Mouse (Mus musculus): ENCODE results near the gene Nmur2. TPM values are rescaled to one million over a fixed set of nuclear protein-coding genes. Genes with fewer than 3 reads are reported as not detected.

Nmur2 gene
- polyA plus RNA-seq, 1 experiment from 2014 or later = 0.09 TPM

DNA sequence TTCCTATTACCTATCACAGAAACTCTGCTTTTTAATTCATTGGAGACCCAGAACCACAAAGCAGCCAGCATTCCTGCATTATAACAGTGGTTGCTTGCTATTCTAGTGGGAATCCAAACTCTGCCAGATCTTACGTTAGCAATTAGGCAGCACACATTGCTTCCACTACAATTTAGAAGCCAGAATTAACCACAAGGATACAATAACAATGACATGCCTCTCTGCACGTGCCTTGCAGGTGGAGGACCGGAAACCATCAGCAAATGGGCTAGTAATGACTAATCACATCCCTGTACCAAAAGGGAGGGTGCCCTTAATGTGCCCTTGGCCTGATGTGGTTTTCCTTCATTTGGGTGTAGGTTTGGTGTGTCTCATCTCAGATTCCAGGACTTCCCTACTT, 32.5 kb downstream of the Nmur2 start:
- no peaks in the 10 kb centered on the region for H3K9me3 ChIP-seq
- no peak overlapping the region for H3K27ac ChIP-seq
- H3K9ac ChIP-seq = no peak overlapping the region
- no peak overlapping the region for H3K4me2 ChIP-seq (replicated peaks)
- no peaks in the 10 kb centered on the region for H3K36me3 ChIP-seq
- H3K4me1 ChIP-seq = no peaks in the 10 kb centered on the region
- H3K27me3 ChIP-seq = no peaks in the 10 kb centered on the region
- no peak overlapping the region for H3K4me3 ChIP-seq
- 48% methylated on average over 3 of the region's 3 CpGs for WGBS
- no peak for ATAC-seq (ENCODE audit: low FRiP score, low read depth)

DNA sequence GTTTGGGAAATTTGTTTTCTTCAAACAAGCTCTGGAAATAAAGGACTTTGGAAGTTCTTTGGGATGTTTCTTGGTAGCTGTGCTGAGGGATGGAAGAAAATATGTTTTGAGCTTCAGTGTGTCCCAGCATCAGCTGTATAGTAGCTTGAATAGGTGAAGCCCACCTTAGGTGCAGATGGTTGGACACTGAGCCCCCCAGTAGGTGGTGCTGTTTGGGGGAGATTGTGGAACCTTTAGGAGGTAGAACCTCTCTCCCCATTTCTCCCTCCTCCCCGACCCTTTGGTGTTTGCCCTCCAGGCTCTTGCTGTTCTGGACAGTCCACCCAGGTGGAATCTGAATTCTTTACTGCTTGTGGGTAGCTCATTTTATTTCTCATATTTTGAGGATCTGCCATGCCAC, 48.0 kb downstream of the Nmur2 start:
- H3K27me3 ChIP-seq = peaks cover 3% of the 10 kb centered on the region
- no peaks in the 10 kb centered on the region for H3K9me3 ChIP-seq
- no peak overlapping the region for H3K9ac ChIP-seq
- no peak overlapping the region for H3K4me2 ChIP-seq (replicated peaks)
- H3K4me3 ChIP-seq = no peak overlapping the region
- 73% methylated on average over 1 of the region's 1 CpGs for WGBS
- H3K27ac ChIP-seq = no peak overlapping the region
- no peak for ATAC-seq (ENCODE audit: low FRiP score, low read depth)
- peaks cover 5% of the 10 kb centered on the region; the same call in 1 of the 2 replicates for H3K4me1 ChIP-seq
- H3K36me3 ChIP-seq = no peaks in the 10 kb centered on the region

DNA sequence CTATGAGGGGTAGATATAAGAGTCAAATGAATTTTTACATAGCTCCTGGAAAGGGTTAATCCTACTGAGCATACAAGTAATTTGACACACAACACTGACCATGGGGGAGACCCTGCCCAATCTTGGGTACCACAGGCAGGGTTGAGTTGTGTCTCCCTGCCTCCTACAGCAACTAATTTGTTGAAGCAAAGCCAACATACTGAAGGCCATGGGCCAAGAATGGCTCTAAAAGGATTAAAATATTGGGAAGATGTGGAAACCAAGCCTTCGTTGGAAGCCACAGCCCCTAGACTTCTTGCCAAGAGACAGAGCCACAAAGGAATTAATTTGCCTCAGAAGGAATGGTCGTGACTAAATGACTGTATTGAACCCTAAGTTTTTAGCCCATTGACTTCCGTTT, 48.7 kb downstream of the Nmur2 start:
- H3K4me2 ChIP-seq (replicated peaks) = no peak overlapping the region
- WGBS = 60% methylated on average over 3 of the region's 3 CpGs
- H3K9me3 ChIP-seq = no peaks in the 10 kb centered on the region
- H3K36me3 ChIP-seq = no peaks in the 10 kb centered on the region
- no peak overlapping the region for H3K9ac ChIP-seq
- H3K27ac ChIP-seq = no peak overlapping the region
- peaks cover 5% of the 10 kb centered on the region; the same call in 1 of the 2 replicates for H3K4me1 ChIP-seq
- no peak for ATAC-seq (ENCODE audit: low FRiP score, low read depth)
- peaks cover 3% of the 10 kb centered on the region for H3K27me3 ChIP-seq
- no peak overlapping the region for H3K4me3 ChIP-seq

DNA sequence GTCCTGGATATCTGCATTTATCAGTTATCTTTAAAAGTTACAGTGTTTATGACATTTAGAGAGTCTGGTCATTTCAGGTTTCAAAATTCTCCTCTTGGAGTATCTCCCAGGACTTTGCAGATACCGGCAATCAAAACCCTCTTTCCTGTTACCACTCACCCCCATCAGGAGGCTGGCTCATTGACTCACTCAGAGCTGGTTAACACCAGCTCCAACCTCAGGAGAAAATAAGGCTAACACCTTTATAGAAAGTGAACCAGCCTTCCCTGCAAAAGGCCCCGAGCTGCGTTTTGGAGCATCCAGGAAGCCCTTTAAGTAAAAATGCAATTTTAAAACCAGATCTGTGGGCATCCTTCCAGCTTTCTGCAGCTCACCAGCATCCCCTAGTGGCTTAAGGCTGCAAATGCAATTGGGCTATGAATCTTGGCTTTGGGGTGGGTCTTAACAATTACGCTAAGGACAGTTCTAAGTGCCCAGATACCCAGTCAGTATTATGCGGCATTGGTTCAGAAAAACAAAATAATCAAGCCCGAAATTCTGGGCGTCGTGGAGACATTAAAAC, 49.2 kb downstream of the Nmur2 start:
- Histone ChIP-seq H3K36me3 (no peaks in the 10 kb centered on the region), H3K9me3 (no peaks in the 10 kb centered on the region), H3K4me1 (peaks cover 5% of the 10 kb centered on the region; the same call in 1 of the 2 replicates), H3K4me3 (no peak overlapping the region), H3K27ac (no peak overlapping the region), H3K27me3 (peaks cover 3% of the 10 kb centered on the region), H3K4me2 (replicated peaks) (no peak overlapping the region), H3K9ac (no peak overlapping the region)
- ATAC-seq (ENCODE audit: low FRiP score, low read depth) = 0 out of 2 replicates have a peak, but pooled peaks have one; percentile 19
- 7% methylated on average over 8 of the region's 8 CpGs for WGBS

- Histone ChIP-seq H3K27me3 (peaks cover 3% of the 10 kb centered on the region; the same call in 1 of the 2 replicates), H3K4me1 (no peaks in the 10 kb centered on the region), H3K27ac (no peak overlapping the region), H3K9ac (no peak overlapping the region), H3K4me2 (replicated peaks) (no peak overlapping the region), H3K36me3 (no peaks in the 10 kb centered on the region), H3K9me3 (no peaks in the 10 kb centered on the region), H3K4me3 (no peak overlapping the region)
- WGBS = 51% methylated on average over 3 of the region's 3 CpGs
- ATAC-seq (ENCODE audit: low FRiP score, low read depth) = no peak
Measured at GRCm38 (mm10) chr11:55984643-55985042, 56.2 kb downstream of the Nmur2 start.

- Histone ChIP-seq H3K36me3 (no peaks in the 10 kb centered on the region), H3K4me3 (no peak overlapping the region), H3K27me3 (no peaks in the 10 kb centered on the region), H3K4me1 (no peaks in the 10 kb centered on the region), H3K9ac (no peak overlapping the region), H3K9me3 (no peaks in the 10 kb centered on the region), H3K27ac (no peak overlapping the region), H3K4me2 (replicated peaks) (no peak overlapping the region)
- 57% methylated on average over 1 of the region's 1 CpGs for WGBS
- no peak for ATAC-seq (ENCODE audit: low FRiP score, low read depth)
Measured at GRCm38 (mm10) chr11:55981656-55982055, 59.2 kb downstream of the Nmur2 start.

DNA sequence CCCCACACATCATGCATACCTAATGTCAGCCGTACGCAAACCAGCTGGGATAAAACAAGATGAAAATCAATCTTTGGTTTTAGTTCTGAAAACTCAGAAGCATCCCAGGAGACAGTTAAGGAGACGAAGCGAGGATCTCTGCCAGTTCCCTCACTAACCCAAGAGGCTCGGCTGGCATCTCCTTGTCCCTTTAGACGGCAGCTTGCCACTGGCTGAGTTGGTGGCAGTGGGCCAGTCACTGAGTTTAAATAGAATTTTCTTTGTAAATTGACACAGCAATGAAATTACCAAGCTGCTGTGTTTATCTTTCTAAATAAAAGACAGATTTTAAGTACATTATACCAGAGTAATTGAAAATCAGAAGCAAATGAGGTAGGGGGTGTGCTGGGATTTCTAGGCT, 62.7 kb downstream of the Nmur2 start:
- Histone ChIP-seq H3K4me3 (no peak overlapping the region), H3K36me3 (no peaks in the 10 kb centered on the region), H3K4me2 (replicated peaks) (no peak overlapping the region), H3K9ac (no peak overlapping the region), H3K27ac (no peak overlapping the region), H3K27me3 (no peaks in the 10 kb centered on the region; the same call in 1 of the 2 replicates), H3K9me3 (no peaks in the 10 kb centered on the region), H3K4me1 (no peaks in the 10 kb centered on the region)
- 83% methylated on average over 6 of the region's 6 CpGs for WGBS
- ATAC-seq (ENCODE audit: low FRiP score, low read depth) = no peak

Measured in limb, embryonic 13.5 days (tissue).